Mouse (Mus musculus) heart, postnatal 36 days (tissue): ENCODE measurements around the gene Insc. TPM values are rescaled to one million over a fixed set of nuclear protein-coding genes. Genes with fewer than 3 reads are reported as not detected.
"Not testable (repeated sequence)": the region's sequence is repeated elsewhere in the genome, so short reads cannot be mapped to it uniquely, and the experiment has no call there.

Experiments
- DNase-seq, 2 experiments: peaks; one replicate each; pipeline ENCODE4 v3.0.0; 2021 to 2022
- intact Hi-C: fragments of 180-260 bp; cut with DNase I; formaldehyde crosslinking; loops from one replicate; pipeline ENCODE4 v1.15.1; 2025
- total RNA-seq, 2 experiments: library from RNA; stranded (reverse); gene quantifications; 2 replicates each; pipeline ENCODE4 v1.2.3; 2021

The Insc gene
- total RNA-seq = under 1 TPM; 0.53 to 0.54 TPM

GRCm38 (mm10) chr7:114743022-114743780 lies at the start of gene Insc:
Gene Insc (plus strand): TSS chr7:114743694.
- intact Hi-C loops = no loop called here

GRCm38 (mm10) chr7:114700871-114701270 lies 42.6 kb upstream of the Insc start:
- intact Hi-C loops = no loop called here
- DNase-seq = no peak

More at GRCm38 (mm10) chr7:114743022-114743780, at the start of gene Insc:
- DNase-seq = no peak

- intact Hi-C loops = no loop called here
- DNase-seq = no peak
Observed at GRCm38 (mm10) chr7:114706716-114707115, 36.8 kb upstream of the Insc start.

- intact Hi-C loops = no loop called here
- DNase-seq = no peak
Observed at GRCm38 (mm10) chr7:114707398-114707797, 36.1 kb upstream of the Insc start.

GRCm38 (mm10) chr7:114710419-114710818 lies 33.1 kb upstream of the Insc start:
- intact Hi-C loops = loop anchor here (10.0 kb wide), 1 partner anchor 216 kb away; no protein-coding TSS in a partner anchor

GRCm38 (mm10) chr7:114712523-114712922 lies 31.0 kb upstream of the Insc start:
- DNase-seq = no peak
- intact Hi-C loops = loop anchor here (10.0 kb wide), 1 partner anchor 218 kb away; no protein-coding TSS in a partner anchor

More at GRCm38 (mm10) chr7:114710419-114710818, 33.1 kb upstream of the Insc start:
- DNase-seq = no peak

GRCm38 (mm10) chr7:114718300-114718699 lies 25.2 kb upstream of the Insc start, which contains the start of gene Calcb:
Gene Calcb (plus strand): TSS chr7:114718643.
- DNase-seq = no peak
- intact Hi-C loops = loop anchor here (5.0 to 10.0 kb wide), 2 partner anchors 136 to 223 kb away; no protein-coding TSS in a partner anchor

- peak; percentile 9 to 20 for DNase-seq
- intact Hi-C loops = loop anchor here (5.0 to 10.0 kb wide), 2 partner anchors 137 to 225 kb away; no protein-coding TSS in a partner anchor
Observed at GRCm38 (mm10) chr7:114719381-114720131, 23.9 kb upstream of the Insc start.

GRCm38 (mm10) chr7:114729696-114730095 lies 13.8 kb upstream of the Insc start:
- DNase-seq = not testable (repeated sequence)
- intact Hi-C loops = loop anchor here (5.0 kb wide), 1 partner anchor 152 kb away; no protein-coding TSS in a partner anchor

- no peak for DNase-seq
- intact Hi-C loops = loop anchor here (1.0 kb wide), 1 partner anchor 86 kb away; no protein-coding TSS in a partner anchor
Observed at GRCm38 (mm10) chr7:114731175-114731574, 12.3 kb upstream of the Insc start.

GRCm38 (mm10) chr7:114731700-114732099 lies 11.8 kb upstream of the Insc start:
- DNase-seq = not testable (repeated sequence)
- intact Hi-C loops = loop anchor here (1.0 kb wide), 1 partner anchor 86 kb away; no protein-coding TSS in a partner anchor

- intact Hi-C loops = no loop called here
- DNase-seq = no peak
Observed at GRCm38 (mm10) chr7:114736256-114736655, 7.2 kb upstream of the Insc start.

- intact Hi-C loops = no loop called here
- DNase-seq = no peak
Observed at GRCm38 (mm10) chr7:114738166-114738565, 5.3 kb upstream of the Insc start.

GRCm38 (mm10) chr7:114740360-114741165 lies 2.9 kb upstream of the Insc start:
- DNase-seq = no peak
- intact Hi-C loops = no loop called here

- DNase-seq = no peak
- intact Hi-C loops = no loop called here
Observed at GRCm38 (mm10) chr7:114744639-114745245, 1.2 kb downstream of the Insc start.

GRCm38 (mm10) chr7:114745481-114746271 lies 2.2 kb downstream of the Insc start:
- intact Hi-C loops = no loop called here
- DNase-seq = peak; percentile 12 to 14

- intact Hi-C loops = no loop called here
- no peak for DNase-seq
Observed at GRCm38 (mm10) chr7:114747596-114747995, 4.1 kb downstream of the Insc start.

GRCm38 (mm10) chr7:114748239-114748638 lies 4.7 kb downstream of the Insc start:
- DNase-seq = no peak
- intact Hi-C loops = no loop called here

- no peak for DNase-seq
- intact Hi-C loops = no loop called here
Observed at GRCm38 (mm10) chr7:114753471-114753870, 10.0 kb downstream of the Insc start.
